Mouse (Mus musculus) MEL (cell line): ENCODE data around the gene Palm. TPM values are rescaled to one million over a fixed set of nuclear protein-coding genes. Genes with fewer than 3 reads are reported as not detected.
A peak's percentile ranks its signal among the peaks of the same experiment; 100 is the strongest.

Experiments
- DNase-seq: peaks from one replicate; pipeline ENCODE4 v3.0.0; 2011; ENCODE audit warnings: low read depth, low spot score
- H3K27ac ChIP-seq: 2 replicates; pipeline ENCODE4 v1.5.1; 2012; ENCODE audit warnings: low read depth, mild to moderate bottlenecking, control low read depth, low read length, moderate library complexity; ENCODE audit not compliant: control insufficient read depth
- H3K27me3 ChIP-seq, 2 experiments: fragments of 150-350 bp in 1 of 2; sonication (generic) in 1 of 2; 2 replicates each; pipeline ENCODE4 v1.6.1; 2012; ENCODE audit warnings: low read length in 2 of 2, mild to moderate bottlenecking in 2 of 2, improper control_type of control experiment in 1 of 2, moderate library complexity in 1 of 2; ENCODE audit not compliant: insufficient read depth in 2 of 2, control insufficient read depth in 1 of 2
- H3K36me3 ChIP-seq, 2 experiments: 2 replicates each; pipeline ENCODE4 v1.6.1; 2012 to 2014; ENCODE audit warnings: low read length in 2 of 2, improper control_type of control experiment in 1 of 2, inconsistent platforms in 1 of 2, mild to moderate bottlenecking in 1 of 2; ENCODE audit not compliant: insufficient read depth in 2 of 2, control insufficient read depth in 1 of 2
- H3K4me1 ChIP-seq, 2 experiments: fragments of 150-350 bp in 1 of 2; sonication (generic) in 1 of 2; 2 replicates each; pipeline ENCODE4 v1.6.1; 2012; ENCODE audit warnings: low read length in 2 of 2, improper control_type of control experiment in 1 of 2, mild to moderate bottlenecking in 1 of 2; ENCODE audit not compliant: insufficient read depth in 2 of 2, control insufficient read depth in 1 of 2
- H3K4me3 ChIP-seq, 2 experiments: fragments of 150-350 bp in 1 of 2; sonication (generic) in 1 of 2; 2 replicates each; pipeline ENCODE4 v1.5.1; 2012; ENCODE audit warnings: low read depth in 2 of 2, low read length in 2 of 2, mild to moderate bottlenecking in 2 of 2, moderate library complexity in 2 of 2, control low read depth in 1 of 2, improper control_type of control experiment in 1 of 2; ENCODE audit not compliant: control insufficient read depth in 1 of 2, insufficient read depth in 1 of 2
- H3K79me2 ChIP-seq: 2 replicates; pipeline ENCODE4 v1.6.1; 2012; ENCODE audit warnings: mild to moderate bottlenecking, low read length, moderate library complexity; ENCODE audit not compliant: control insufficient read depth, poor library complexity, insufficient read depth
- H3K9ac ChIP-seq: 2 replicates; pipeline ENCODE4 v1.6.1; 2012; ENCODE audit warnings: low read depth, mild to moderate bottlenecking, control low read depth, low read length, moderate library complexity; ENCODE audit not compliant: control insufficient read depth, poor library complexity, severe bottlenecking
- H3K9me3 ChIP-seq: fragments of 150-350 bp; sonication (generic); replicated peaks from 2 replicates; pipeline ENCODE4 v1.6.1; 2012; ENCODE audit warnings: mild to moderate bottlenecking, low read length, improper control_type of control experiment, moderate library complexity; ENCODE audit not compliant: insufficient read depth
- CHD1 ChIP-seq: IDR thresholded peaks from 2 replicates; pipeline ENCODE4 v1.6.1; 2012; ENCODE audit warnings: low read depth, mild to moderate bottlenecking, inconsistent platforms, low read length, improper control_type of control experiment
- CHD2 ChIP-seq: IDR thresholded peaks from 2 replicates; pipeline ENCODE4 v1.6.1; 2011; ENCODE audit warnings: low read length, improper control_type of control experiment
- CTCF ChIP-seq, 3 experiments: IDR thresholded peaks in 2 of 3; conservative IDR thresholded peaks in 1 of 3; 2 replicates each; pipeline ENCODE4 v1.5.1; 2011 to 2012; ENCODE audit warnings: low read length in 3 of 3, low read depth in 2 of 3, mild to moderate bottlenecking in 2 of 3, improper control_type of control experiment in 1 of 3, inconsistent platforms in 1 of 3, mixed read lengths in 1 of 3, moderate library complexity in 1 of 3; ENCODE audit not compliant: control insufficient read depth in 1 of 3, insufficient read depth in 1 of 3, poor library complexity in 1 of 3, severe bottlenecking in 1 of 3
- ETS1 ChIP-seq: IDR thresholded peaks from 2 replicates; pipeline ENCODE4 v1.6.1; 2012; ENCODE audit warnings: low read depth, mild to moderate bottlenecking, inconsistent platforms, low read length, improper control_type of control experiment, moderate library complexity
- KAT2A ChIP-seq: conservative IDR thresholded peaks from 2 replicates; pipeline ENCODE4 v1.6.1; 2012; ENCODE audit warnings: low read depth, low read length, improper control_type of control experiment, inconsistent platforms
- MAX ChIP-seq: IDR thresholded peaks from 2 replicates; pipeline ENCODE4 v1.6.1; 2011; ENCODE audit warnings: low read length, improper control_type of control experiment
- MXI1 ChIP-seq: IDR thresholded peaks from 2 replicates; pipeline ENCODE4 v1.6.1; 2011; ENCODE audit warnings: mild to moderate bottlenecking, low read depth, low read length, improper control_type of control experiment
- MYB ChIP-seq: IDR thresholded peaks from 2 replicates; pipeline ENCODE4 v1.6.1; 2011; ENCODE audit warnings: mild to moderate bottlenecking, low read depth, low read length, improper control_type of control experiment
- POLR2A ChIP-seq, 2 experiments: IDR thresholded peaks; 2 replicates each; pipeline ENCODE4 v1.6.1; 2011 to 2012; ENCODE audit warnings: low read length in 2 of 2, mild to moderate bottlenecking in 2 of 2, control low read depth in 1 of 2, improper control_type of control experiment in 1 of 2, low read depth in 1 of 2, moderate library complexity in 1 of 2; ENCODE audit not compliant: control insufficient read depth in 1 of 2, insufficient read depth in 1 of 2, poor library complexity in 1 of 2
- POLR2AphosphoS5 ChIP-seq: IDR thresholded peaks from 2 replicates; pipeline ENCODE4 v1.6.1; 2012; ENCODE audit warnings: low read depth, borderline replicate concordance, mild to moderate bottlenecking, inconsistent platforms, low read length, moderate library complexity, mixed read lengths
- SIN3A ChIP-seq: IDR thresholded peaks from 2 replicates; pipeline ENCODE4 v1.6.1; 2012; ENCODE audit warnings: low read length, improper control_type of control experiment, inconsistent platforms
- ZKSCAN1 ChIP-seq: IDR thresholded peaks from 2 replicates; pipeline ENCODE4 v1.6.1; 2012; ENCODE audit warnings: low read depth, mild to moderate bottlenecking, inconsistent platforms, low read length, improper control_type of control experiment, moderate library complexity
- polyA plus RNA-seq, 2 experiments: library from polyadenylated mRNA; stranded (reverse) in 1 of 2; unstranded in 1 of 2; fragments of >175 nt in 1 of 2; fragments of >200 nt in 1 of 2; gene quantifications; 2 replicates each; pipeline versions ENCODE4 v1.2.1 to v1.2.4; 2012; ENCODE audit warnings: low replicate concordance in 2 of 2, low read depth in 1 of 2; ENCODE audit not compliant: insufficient read length in 2 of 2, insufficient read depth in 1 of 2, missing spikeins in 1 of 2
- total RNA-seq: library from RNA; depleted of rRNA; stranded (reverse); fragments of 300-350 nt; gene quantifications from 2 replicates; pipeline ENCODE4 v1.2.3, GENCODE M21; 2012

Gene Palm
- total and polyA plus RNA-seq, 3 experiments = 4.8 to 15.5 TPM; not detected in 1

GRCm38 (mm10) chr10:79820782-79821181 lies 27.4 kb downstream of the Palm start, which contains the start of gene Misp:
Misp (plus strand) TSS chr10:79820989.
- TF ChIP-seq SIN3A (no peak), CTCF (IDR thresholded peaks at IDR 0.05 in 2 of 3, conservative IDR thresholded peaks at IDR 0.05 in 1 of 3; ENCODE audit: control insufficient read depth in 1 of 3, insufficient read depth in 1 of 3, low read depth in 2 of 3, low read length in 3 of 3, poor library complexity in 1 of 3, severe bottlenecking in 1 of 3) (peak in 2 of 3 experiments; percentile 7 to 30; a peak in 2 of 6 replicates)
- H3K9me3 ChIP-seq = no peaks in the 10 kb centered on the region
- no peak within 1 kb of the TSS for H3K9ac ChIP-seq
- peaks cover 0 to 12% of the 10 kb centered on the region in 2 experiments; a peak in 2 of 4 replicates for H3K4me1 ChIP-seq
- no peaks in the 10 kb centered on the region for H3K79me2 ChIP-seq
- no peaks in the 10 kb centered on the region for H3K27me3 ChIP-seq
- no peak within 1 kb of the TSS for H3K4me3 ChIP-seq
- no peak for DNase-seq
- H3K27ac ChIP-seq = no peak within 1 kb of the TSS
- H3K36me3 ChIP-seq = no peaks in the 10 kb centered on the region

- Histone ChIP-seq H3K9me3 (no peaks in the 10 kb centered on the region), H3K4me3 (no peak overlapping the region)
These were observed 28.4 kb downstream of the Palm start for GRCm38 (mm10) chr10:79821731-79822130.

GRCm38 (mm10) chr10:79822372-79822771 lies 29.0 kb downstream of the Palm start:
- DNase-seq = no peak
- Histone ChIP-seq H3K9me3 (no peaks in the 10 kb centered on the region), H3K4me3 (no peak overlapping the region), H3K9ac (no peak overlapping the region), H3K27ac (no peak overlapping the region), H3K79me2 (no peaks in the 10 kb centered on the region), H3K27me3 (no peaks in the 10 kb centered on the region), H3K4me1 (peaks cover 0 to 14% of the 10 kb centered on the region in 2 experiments; a peak in 2 of 4 replicates), H3K36me3 (no peaks in the 10 kb centered on the region)
- TF ChIP-seq CHD2 = no peak
- no peak for TF ChIP-seq SIN3A
- TF ChIP-seq MXI1 = no peak
- no peak for TF ChIP-seq CHD1
- TF ChIP-seq MAX = no peak
- no peak for TF ChIP-seq POLR2A (IDR thresholded peaks at IDR 0.05; ENCODE audit: control insufficient read depth in 1 of 2, insufficient read depth in 1 of 2, low read depth in 1 of 2, low read length in 2 of 2, poor library complexity in 1 of 2)
- TF ChIP-seq MYB = no peak

More at GRCm38 (mm10) chr10:79821731-79822130, 28.4 kb downstream of the Palm start:
- Histone ChIP-seq H3K36me3 (no peaks in the 10 kb centered on the region), H3K79me2 (no peaks in the 10 kb centered on the region), H3K27ac (no peak overlapping the region), H3K9ac (no peak overlapping the region), H3K4me1 (peaks cover 0 to 14% of the 10 kb centered on the region in 2 experiments; a peak in 2 of 4 replicates), H3K27me3 (no peaks in the 10 kb centered on the region)
- no peak for DNase-seq
- TF ChIP-seq KAT2A (no peak), ZKSCAN1 (no peak), POLR2AphosphoS5 (no peak), ETS1 (no peak)
